Mouse (Mus musculus) stomach, embryonic 14.5 days (tissue): ENCODE results near the gene Olfr859. TPM values are rescaled to one million over a fixed set of nuclear protein-coding genes. Genes with fewer than 3 reads are reported as not detected.
"Not testable (repeated sequence)": the region's sequence is repeated elsewhere in the genome, so short reads cannot be mapped to it uniquely, and the experiment has no call there.

Experiments
- ATAC-seq: fragments of 200-750 bp; cut with Nextera tagmentation; 2 replicates; pipeline ENCODE4 v1.8.0; 2017; ENCODE audit warnings: low read depth, moderate TSS enrichment; ENCODE audit not compliant: insufficient number of reproducible peaks, insufficient read depth, low FRiP score
- H3K27ac ChIP-seq: fragments of 300-500 bp; sonication (generic); 2 replicates; pipeline ENCODE4 v1.5.1; 2014; ENCODE audit warnings: mild to moderate bottlenecking, low read length, moderate library complexity, mixed read lengths
- H3K27me3 ChIP-seq: fragments of 300-500 bp; sonication (generic); 2 replicates; pipeline ENCODE4 v1.6.1; 2014; ENCODE audit warnings: low read length, control low read depth, mixed read lengths; ENCODE audit not compliant: control insufficient read depth, insufficient read depth
- H3K36me3 ChIP-seq: fragments of 300-500 bp; sonication (generic); 2 replicates; pipeline ENCODE4 v1.6.1; 2014; ENCODE audit warnings: mild to moderate bottlenecking, control low read depth, low read length, moderate library complexity, mixed read lengths; ENCODE audit not compliant: control insufficient read depth, insufficient read depth
- H3K4me1 ChIP-seq: fragments of 300-500 bp; sonication (generic); 2 replicates; pipeline ENCODE4 v1.6.1; 2014; ENCODE audit warnings: low read length, control low read depth, mixed read lengths; ENCODE audit not compliant: control insufficient read depth, insufficient read depth
- H3K4me2 ChIP-seq: fragments of 300-500 bp; sonication (generic); replicated peaks from 2 replicates; pipeline ENCODE4 v1.6.1; 2014; ENCODE audit warnings: low read depth, low read length, control low read depth
- H3K4me3 ChIP-seq: fragments of 300-500 bp; sonication (generic); 2 replicates; pipeline ENCODE4 v1.5.1; 2014; ENCODE audit warnings: low read depth, low read length, control low read depth
- H3K9ac ChIP-seq: fragments of 300-500 bp; sonication (generic); replicated peaks from 2 replicates; pipeline ENCODE4 v1.6.1; 2014; ENCODE audit warnings: low read depth, mild to moderate bottlenecking, control low read depth, low read length, moderate library complexity, mixed read lengths
- H3K9me3 ChIP-seq: fragments of 300-500 bp; sonication (generic); 2 replicates; pipeline ENCODE4 v1.6.1; 2016; ENCODE audit warnings: low read depth, low read length, control low read depth; ENCODE audit not compliant: control insufficient read depth
- WGBS: fragments of 180-500 bp; shearing (Covaris S2); extraction: QIAGEN DNeasy Blood & Tissue Kit; methylation state at CpG from one replicate; pipeline ENCODE4 v1.1.7; 2014; 5-methylcytosine and 5-hydroxymethylcytosine counted together
- polyA plus RNA-seq: library from polyadenylated mRNA; unstranded; fragments of >200 nt; fragmentation: Nextera tagmentation; extraction: Ambion mirVana; gene quantifications from 2 replicates; pipeline ENCODE4 v1.2.1, GENCODE M21; 2014

The Olfr859 gene
- polyA plus RNA-seq: not detected in 2 replicates

GRCm38 (mm10) chr9:19804606-19805005 is at the start of gene Olfr859:
TSS of gene Olfr859 (plus strand) at chr9:19804906.
- not testable (repeated sequence) for ATAC-seq, H3K4me2 ChIP-seq, H3K36me3 ChIP-seq, H3K4me3 ChIP-seq, H3K9me3 ChIP-seq, H3K27ac ChIP-seq, H3K9ac ChIP-seq, H3K27me3 ChIP-seq, H3K4me1 ChIP-seq
- 81% methylated on average over 1 of the region's 1 CpGs for WGBS

- WGBS: 89% methylated on average over 14 of the region's 14 CpGs
- H3K4me1 ChIP-seq: no peaks in the 10 kb centered on the region
- H3K4me3 ChIP-seq: no peak overlapping the region
- H3K36me3 ChIP-seq: no peaks in the 10 kb centered on the region
- no peak overlapping the region for H3K4me2 ChIP-seq
- H3K27ac ChIP-seq: no peak overlapping the region
- H3K27me3 ChIP-seq: no peaks in the 10 kb centered on the region
- ATAC-seq: no peak
- H3K9ac ChIP-seq: no peak overlapping the region
- peaks cover 5% of the 10 kb centered on the region; the same call in 1 of the 2 replicates for H3K9me3 ChIP-seq
Measured at GRCm38 (mm10) chr9:19769136-19769535, 35.6 kb upstream of the Olfr859 start.

GRCm38 (mm10) chr9:19769701-19770100 is 35.0 kb upstream of the Olfr859 start:
- H3K4me1 ChIP-seq: no peaks in the 10 kb centered on the region
- H3K4me3 ChIP-seq: no peak overlapping the region
- H3K4me2 ChIP-seq: no peak overlapping the region
- H3K9me3 ChIP-seq: peaks cover 5% of the 10 kb centered on the region; the same call in 1 of the 2 replicates
- no peaks in the 10 kb centered on the region for H3K27me3 ChIP-seq
- 93% methylated on average over 14 of the region's 14 CpGs for WGBS
- ATAC-seq: no peak
- H3K9ac ChIP-seq: no peak overlapping the region
- no peaks in the 10 kb centered on the region for H3K36me3 ChIP-seq
- no peak overlapping the region for H3K27ac ChIP-seq

GRCm38 (mm10) chr9:19779983-19780382 is 24.7 kb upstream of the Olfr859 start, which contains the start of gene Olfr58:
TSS of gene Olfr58 (plus strand) at chr9:19780283.
- no peak within 1 kb of the TSS for H3K27ac ChIP-seq
- H3K36me3 ChIP-seq: no peaks in the 10 kb centered on the region
- H3K27me3 ChIP-seq: no peaks in the 10 kb centered on the region
- no peaks in the 10 kb centered on the region for H3K9me3 ChIP-seq
- H3K9ac ChIP-seq: no peak within 1 kb of the TSS
- no peak within 1 kb of the TSS for H3K4me2 ChIP-seq
- ATAC-seq: no peak
- H3K4me1 ChIP-seq: no peaks in the 10 kb centered on the region
- no peak within 1 kb of the TSS for H3K4me3 ChIP-seq

- Histone ChIP-seq H3K27ac (no peak overlapping the region), H3K4me2 (no peak overlapping the region), H3K4me1 (no peaks in the 10 kb centered on the region), H3K9me3 (no peaks in the 10 kb centered on the region), H3K27me3 (no peaks in the 10 kb centered on the region), H3K36me3 (no peaks in the 10 kb centered on the region), H3K9ac (no peak overlapping the region), H3K4me3 (no peak overlapping the region)
- WGBS: 70% methylated on average over 1 of the region's 1 CpGs
- ATAC-seq: no peak
Measured at GRCm38 (mm10) chr9:19803000-19803399, 1.7 kb upstream of the Olfr859 start.

GRCm38 (mm10) chr9:19849647-19850046 is 44.9 kb downstream of the Olfr859 start, which contains the start of gene Olfr860:
TSS of gene Olfr860 (minus strand) at chr9:19849747.
- no peaks in the 10 kb centered on the region for H3K4me1 ChIP-seq
- H3K9ac ChIP-seq: no peak within 1 kb of the TSS
- no peaks in the 10 kb centered on the region for H3K36me3 ChIP-seq
- no peak within 1 kb of the TSS for H3K4me2 ChIP-seq
- H3K4me3 ChIP-seq: no peak within 1 kb of the TSS
- H3K27me3 ChIP-seq: no peaks in the 10 kb centered on the region
- no peak for ATAC-seq
- H3K9me3 ChIP-seq: no peaks in the 10 kb centered on the region
- WGBS: 76% methylated on average over 1 of the region's 1 CpGs
- H3K27ac ChIP-seq: no peak within 1 kb of the TSS

Other genes starting within 250 kb of the Olfr859 start
- gene Olfr854, start 237.5 kb upstream of the Olfr859 start, polyA plus RNA-seq: not detected in 2 replicates
- gene Olfr855, start 222.3 kb upstream of the Olfr859 start, polyA plus RNA-seq: not detected in 2 replicates
- 31.3 and 34.5 TPM in 2 replicates for gene Zfp317, start 182.8 kb upstream of the Olfr859 start, polyA plus RNA-seq
- not detected in 2 replicates for gene Olfr857, start 95.5 kb upstream of the Olfr859 start, polyA plus RNA-seq
- gene Olfr58, start 24.6 kb upstream of the Olfr859 start, polyA plus RNA-seq: not detected in 2 replicates
- not detected in 2 replicates for gene Olfr860, start 44.8 kb downstream of the Olfr859 start, polyA plus RNA-seq
- not detected in 2 replicates for gene Olfr862, start 83.1 kb downstream of the Olfr859 start, polyA plus RNA-seq
- 0.35 and 0.36 TPM in 2 replicates for gene Olfr77, start 112.0 kb downstream of the Olfr859 start, polyA plus RNA-seq
- gene Olfr866, start 223.1 kb downstream of the Olfr859 start, polyA plus RNA-seq: not detected in 2 replicates